Mouse (Mus musculus) C2C12 (cell line): ENCODE measurements around the gene Rab6a. TPM values are rescaled to one million over a fixed set of nuclear protein-coding genes. Genes with fewer than 3 reads are reported as not detected.

Experiments used
- H3K27me3 ChIP-seq: one replicate; pipeline ENCODE4 v1.6.1; 2011; ENCODE audit not compliant: control insufficient read depth, insufficient read depth, insufficient read length
- H3K36me3 ChIP-seq: one replicate; pipeline ENCODE4 v1.6.1; 2011; ENCODE audit not compliant: control insufficient read depth, insufficient read depth
- H3K4me3 ChIP-seq: one replicate; pipeline ENCODE4 v1.5.1; 2011; ENCODE audit warnings: mild to moderate bottlenecking, control low read depth; ENCODE audit not compliant: poor library complexity, insufficient read depth, severe bottlenecking
- H3K79me2 ChIP-seq: one replicate; pipeline ENCODE4 v1.6.1; 2011; ENCODE audit not compliant: control insufficient read depth, insufficient read depth
- H3K79me3 ChIP-seq: one replicate; pipeline ENCODE4 v1.6.1; 2011; ENCODE audit warnings: low read depth, control low read depth
- H3ac ChIP-seq: one replicate; pipeline ENCODE3; 2011; ENCODE audit warnings: low read depth; ENCODE audit not compliant: control insufficient read depth, insufficient read length
- CEBPB ChIP-seq: IDR thresholded peaks from one replicate; pipeline ENCODE4 v1.6.1; 2011; ENCODE audit warnings: low read depth, mild to moderate bottlenecking, control low read depth, moderate library complexity
- CTCF ChIP-seq: IDR thresholded peaks from one replicate; pipeline ENCODE4 v1.5.1; 2011; ENCODE audit not compliant: control insufficient read depth, insufficient read depth, insufficient read length
- FOSL1 ChIP-seq: IDR thresholded peaks from one replicate; pipeline ENCODE4 v1.8.0; 2011; ENCODE audit warnings: mild to moderate bottlenecking, low read length; ENCODE audit not compliant: poor library complexity, insufficient read depth, severe bottlenecking
- MAX ChIP-seq: IDR thresholded peaks from one replicate; pipeline ENCODE4 v1.6.1; 2011; ENCODE audit warnings: mild to moderate bottlenecking, control low read depth
- MYOD1 ChIP-seq: IDR thresholded peaks from one replicate; pipeline ENCODE4 v1.6.1; 2011; ENCODE audit warnings: low read depth; ENCODE audit not compliant: control insufficient read depth, insufficient read length
- MYOG ChIP-seq: IDR thresholded peaks from one replicate; pipeline ENCODE4 v1.6.1; 2011; ENCODE audit not compliant: control insufficient read depth, insufficient read length; ENCODE audit errors: extremely low read depth
- USF1 ChIP-seq: IDR thresholded peaks from one replicate; pipeline ENCODE4 v1.6.1; 2011; ENCODE audit warnings: low read depth, mild to moderate bottlenecking, control low read depth, moderate library complexity
- polyA plus RNA-seq: library from polyadenylated mRNA; unstranded; fragments of >200 nt; fragmentation: generic; extraction: Trizol; gene quantifications from one replicate; pipeline ENCODE4 v1.2.1, GENCODE M21; 2012; ENCODE audit warnings: missing spikeins

Rab6a gene
- polyA plus RNA-seq, 1 experiment, result 37.5 TPM

- Histone ChIP-seq H3K79me2 (no peaks in the 10 kb centered on the region), H3ac (no peak overlapping the region), H3K79me3 (no peaks in the 10 kb centered on the region), H3K4me3 (no peak overlapping the region), H3K36me3 (no peaks in the 10 kb centered on the region), H3K27me3 (no peaks in the 10 kb centered on the region)
- TF ChIP-seq USF1 (no peak), MYOD1 (no peak), CTCF (no peak), MAX (no peak), FOSL1 (no peak), CEBPB (no peak), MYOG (no peak)
These were observed 16.7 kb upstream of the Rab6a start for GRCm38 (mm10) chr7:100590504-100590844.

GRCm38 (mm10) chr7:100590845-100591521 is 16.2 kb upstream of the Rab6a start:
- peak overlapping the region; percentile 70 for H3ac ChIP-seq
- peak overlapping the region; percentile 26 for H3K4me3 ChIP-seq
- no peaks in the 10 kb centered on the region for H3K36me3 ChIP-seq
- H3K27me3 ChIP-seq, result no peaks in the 10 kb centered on the region
- no peaks in the 10 kb centered on the region for H3K79me3 ChIP-seq
- TF ChIP-seq CEBPB (no peak), MAX (peak; percentile 19), MYOG (no peak), FOSL1 (peak; percentile 34), CTCF (no peak), USF1 (no peak), MYOD1 (peak; percentile 74)
- H3K79me2 ChIP-seq, result no peaks in the 10 kb centered on the region

GRCm38 (mm10) chr7:100591522-100591852 is 15.7 kb upstream of the Rab6a start:
- TF ChIP-seq CTCF, result no peak
- no peak for TF ChIP-seq MAX
- no peak for TF ChIP-seq CEBPB
- TF ChIP-seq FOSL1, result no peak
- TF ChIP-seq MYOD1, result no peak
- TF ChIP-seq MYOG, result no peak
- TF ChIP-seq USF1, result no peak
- no peaks in the 10 kb centered on the region for H3K27me3 ChIP-seq
- H3K4me3 ChIP-seq, result no peak overlapping the region
- H3K79me3 ChIP-seq, result no peaks in the 10 kb centered on the region
- H3K79me2 ChIP-seq, result no peaks in the 10 kb centered on the region
- H3ac ChIP-seq, result no peak overlapping the region
- no peaks in the 10 kb centered on the region for H3K36me3 ChIP-seq

GRCm38 (mm10) chr7:100593349-100593748 is 13.9 kb upstream of the Rab6a start:
- H3ac ChIP-seq, result no peak overlapping the region
- TF ChIP-seq MAX, result no peak
- TF ChIP-seq USF1, result no peak
- TF ChIP-seq CEBPB, result no peak
- no peak for TF ChIP-seq FOSL1
- no peak for TF ChIP-seq MYOD1
- no peak for TF ChIP-seq MYOG
- no peak for TF ChIP-seq CTCF
- no peaks in the 10 kb centered on the region for H3K27me3 ChIP-seq
- H3K79me3 ChIP-seq, result no peaks in the 10 kb centered on the region
- no peaks in the 10 kb centered on the region for H3K79me2 ChIP-seq
- no peak overlapping the region for H3K4me3 ChIP-seq
- H3K36me3 ChIP-seq, result no peaks in the 10 kb centered on the region

- H3K27me3 ChIP-seq, result no peaks in the 10 kb centered on the region
- no peaks in the 10 kb centered on the region for H3K79me2 ChIP-seq
- H3K79me3 ChIP-seq, result no peaks in the 10 kb centered on the region
- H3ac ChIP-seq, result no peak overlapping the region
- no peak overlapping the region for H3K4me3 ChIP-seq
- TF ChIP-seq FOSL1 (no peak), CEBPB (no peak), CTCF (no peak), MYOG (no peak), USF1 (no peak), MAX (no peak), MYOD1 (no peak)
- H3K36me3 ChIP-seq, result no peaks in the 10 kb centered on the region
These were observed 7.0 kb upstream of the Rab6a start for GRCm38 (mm10) chr7:100600211-100600610.

GRCm38 (mm10) chr7:100608130-100608741 is 1.0 kb downstream of the Rab6a start, which contains the start of gene Mrpl48:
Mrpl48 (minus strand) TSS chr7:100608301.
- no peaks in the 10 kb centered on the region for H3K27me3 ChIP-seq
- H3K36me3 ChIP-seq, result no peaks in the 10 kb centered on the region
- no peak for TF ChIP-seq CEBPB
- TF ChIP-seq MYOD1, result no peak
- no peak for TF ChIP-seq CTCF
- TF ChIP-seq USF1, result no peak
- TF ChIP-seq MYOG, result no peak
- TF ChIP-seq FOSL1, result no peak
- no peak for TF ChIP-seq MAX
- peaks cover 49% of the 10 kb centered on the region for H3K79me3 ChIP-seq
- H3K79me2 ChIP-seq, result peaks cover 56% of the 10 kb centered on the region
- peak within 1 kb of the TSS; percentile 71 for H3ac ChIP-seq
- H3K4me3 ChIP-seq, result peak within 1 kb of the TSS; percentile 79
